In genomic region chr2:65226494-65226893, GRCm38 (mm10) we compare ENCODE assay signal across 23 mouse cellular contexts.
"Had no signal": no experiment of that assay in that cellular context is flagged by ENCODE, and none has a peak within 500 bp of the region (broad histone marks: within the 10 kb centered on the region; RNA-seq: fewer than 3 reads in every experiment).

No protein-coding gene starts in this region.

- H3K36me3 ChIP-seq: heart, embryonic 10.5 days; heart, embryonic 12.5 days; hindbrain, embryonic 10.5 days; hindbrain, embryonic 12.5 days; intestine, embryonic 15.5 days; limb, embryonic 10.5 days; limb, embryonic 12.5 days had no signal

- DNase-seq: gastrocnemius, postnatal 25 days; heart, postnatal 10 days; heart, postnatal 4 days; kidney, adult 18-20 months; kidney, adult 8-10 months; kidney, postnatal 10 days; kidney, postnatal 25 days; kidney, postnatal 4 days had no signal

- H3K4me3 ChIP-seq: heart, embryonic 10.5 days; heart, embryonic 12.5 days; hindbrain, embryonic 10.5 days; hindbrain, embryonic 12.5 days; intestine, embryonic 15.5 days; layer of hippocampus, adult 2 months; left cerebral cortex, adult 2 months; limb, embryonic 10.5 days; limb, embryonic 12.5 days had no signal

- H3K9ac ChIP-seq: heart, embryonic 12.5 days; hindbrain, embryonic 12.5 days; hindbrain, embryonic 14.5 days; intestine, embryonic 15.5 days; limb, embryonic 12.5 days; liver, embryonic 14.5 days had no signal

- H3K9me3 ChIP-seq: heart, embryonic 10.5 days; heart, embryonic 12.5 days; hindbrain, embryonic 10.5 days; hindbrain, embryonic 12.5 days; intestine, embryonic 15.5 days; limb, embryonic 10.5 days; limb, embryonic 12.5 days had no signal

- H3K4me1 ChIP-seq: hindbrain, embryonic 10.5 days; hindbrain, embryonic 12.5 days had no signal

- H3K27ac ChIP-seq: heart, embryonic 10.5 days; hindbrain, embryonic 10.5 days; hindbrain, embryonic 12.5 days; hindbrain, embryonic 14.5 days; intestine, embryonic 15.5 days; layer of hippocampus, adult 2 months; left cerebral cortex, adult 2 months; limb, embryonic 10.5 days; limb, embryonic 12.5 days; liver, embryonic 14.5 days had no signal

- H3K27me3 ChIP-seq: heart, embryonic 12.5 days; hindbrain, embryonic 12.5 days; intestine, embryonic 15.5 days; limb, embryonic 12.5 days had no signal

- H3K4me2 ChIP-seq: heart, embryonic 12.5 days; hindbrain, embryonic 12.5 days; hindbrain, embryonic 14.5 days; intestine, embryonic 15.5 days; limb, embryonic 12.5 days; liver, embryonic 11.5 days had no signal

- ATAC-seq: hindbrain, embryonic 16.5 days; inflammation-experienced regulatory T-cells, adult 6 months; intestine, embryonic 15.5 days; intestine, postnatal 0 days had no signal
